Mouse (Mus musculus) spleen, postnatal 10 days (tissue): ENCODE measurements at regions not wholly inside any gene's neighbourhood (a gene's known extent, or its start where the extent isn't known, plus 50 kb on each side); places are given as distances from the start of the nearest gene placed in this dataset.
"Not testable (repeated sequence)": the region's sequence is repeated elsewhere in the genome, so short reads cannot be mapped to it uniquely, and the experiment has no call there.

Experiments
- DNase-seq, 2 experiments: peaks; one replicate each; pipeline ENCODE4 v3.0.0; 2021 to 2022; ENCODE audit warnings: low spot score in 2 of 2

DNA sequence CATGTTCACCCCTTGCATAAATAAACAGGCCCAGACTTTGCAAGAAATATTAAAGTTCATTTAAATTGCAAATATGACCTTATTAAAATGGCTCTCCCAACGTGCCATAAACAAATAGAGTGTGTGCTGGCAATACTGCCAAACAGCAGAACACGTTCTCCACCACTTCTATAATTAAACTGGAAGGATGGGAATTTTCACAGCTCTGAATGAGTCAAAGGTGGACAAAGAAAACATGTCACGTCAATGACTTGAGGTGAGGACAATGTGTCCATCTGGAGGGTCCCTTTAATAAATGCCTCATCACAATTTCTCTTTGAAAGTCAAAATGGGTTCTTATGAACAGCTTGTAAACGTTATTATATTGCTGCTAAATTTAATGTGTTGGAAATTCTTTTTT is 114.8 kb downstream of the Galc start:
- no peak for DNase-seq

DNA sequence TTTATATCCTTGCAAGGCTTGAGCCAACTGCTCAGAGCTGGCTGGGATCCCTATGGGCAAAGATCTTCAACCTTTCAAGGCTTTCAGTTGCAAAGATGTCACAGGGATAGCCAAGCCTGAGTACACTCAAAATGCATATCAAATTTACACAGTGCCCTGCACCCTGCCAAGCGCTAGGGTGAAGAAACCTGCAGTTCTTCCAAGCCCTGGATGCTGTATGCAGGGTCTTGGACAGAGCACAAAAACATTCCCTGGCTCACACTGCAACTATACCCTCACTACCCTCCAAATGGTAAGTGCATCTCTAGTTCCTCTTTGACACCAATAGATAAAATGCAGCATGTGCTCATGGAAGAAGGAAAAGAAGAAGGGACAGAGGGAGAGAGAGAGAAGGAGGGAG is 116.1 kb downstream of the Galc start:
- no peak for DNase-seq

- DNase-seq, result not testable (repeated sequence)
Observed at GRCm38 (mm10) chr12:98139906-98140305, 119.4 kb downstream of the Galc start.

GRCm38 (mm10) chr12:98131276-98131675 is 128.0 kb downstream of the Galc start:
- no peak for DNase-seq

GRCm38 (mm10) chr12:98123541-98123940 is 135.7 kb downstream of the Galc start:
- no peak for DNase-seq

- DNase-seq, result no peak
Observed at GRCm38 (mm10) chr12:98108039-98108438, 151.2 kb downstream of the Galc start.

DNA sequence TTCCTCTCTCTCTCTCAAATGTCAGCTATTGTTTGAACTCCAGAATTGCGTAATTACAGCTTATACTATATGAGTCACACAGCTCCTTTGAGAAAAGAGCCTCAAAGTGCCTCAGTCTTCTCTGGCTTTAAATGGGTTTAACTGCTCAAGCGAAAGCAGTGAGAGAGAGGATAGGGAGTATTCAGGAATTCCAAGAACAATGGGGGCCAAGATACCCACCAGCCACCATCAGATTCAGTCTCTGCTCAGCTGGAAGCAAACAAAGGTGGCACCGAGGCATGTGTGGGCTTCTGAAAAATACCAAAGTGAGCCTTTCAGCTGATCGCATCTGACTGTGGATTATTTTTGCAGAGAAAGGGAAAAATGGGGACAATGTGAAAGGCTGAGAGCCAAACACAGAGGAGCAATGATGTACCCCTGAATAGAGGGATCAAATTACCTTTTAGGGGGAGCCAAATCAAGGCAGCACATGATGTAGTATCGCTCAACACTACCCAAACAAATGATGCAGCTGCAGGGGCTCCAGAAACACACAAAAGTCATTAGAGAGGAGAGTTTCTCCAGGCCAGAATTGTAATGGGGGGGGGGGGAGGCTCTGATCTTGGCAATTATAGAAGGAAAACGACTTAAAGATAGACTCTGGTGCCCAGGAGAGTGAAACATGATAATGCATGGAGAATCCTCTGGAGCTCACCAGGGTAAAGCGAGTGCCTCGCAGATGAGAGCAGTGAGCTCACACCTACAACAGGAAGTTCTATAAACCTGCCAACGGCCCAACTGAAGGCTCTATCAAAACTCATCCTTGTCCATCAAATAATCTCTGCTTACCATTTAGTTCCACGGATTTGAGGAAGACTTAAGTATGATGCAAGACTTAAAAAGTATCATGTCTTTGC is 152.2 kb downstream of the Galc start:
- no peak for DNase-seq

DNA sequence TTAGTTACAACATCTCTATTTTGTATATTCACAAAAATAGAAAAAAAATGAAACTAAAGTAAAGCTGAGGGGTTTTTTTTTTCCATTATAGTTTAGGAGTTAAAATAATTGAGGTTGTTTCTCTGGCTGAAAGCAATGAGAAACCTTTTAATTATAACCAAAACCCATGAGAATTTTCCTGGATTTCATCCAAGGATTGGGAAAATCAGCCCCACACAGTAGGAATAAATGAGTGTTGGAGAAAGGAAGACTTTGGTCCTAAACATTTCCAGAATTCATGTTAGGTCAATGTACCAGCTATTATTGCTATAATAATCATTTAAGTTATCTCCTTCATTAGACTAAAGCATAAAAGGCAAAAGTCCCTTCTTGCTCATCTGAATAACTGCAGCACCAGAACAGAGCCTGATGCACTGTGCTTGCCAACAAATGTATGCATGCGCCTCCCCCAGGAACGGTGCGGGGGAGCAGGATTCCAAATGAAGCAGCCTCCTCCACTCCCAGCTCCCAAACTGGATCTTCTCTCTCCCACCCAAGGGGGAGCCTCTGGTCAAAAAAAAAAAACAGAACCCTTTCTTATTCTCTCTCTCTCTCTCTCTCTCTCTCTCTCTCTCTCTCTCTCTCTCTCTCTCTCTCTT is 153.0 kb downstream of the Galc start:
- DNase-seq, result peak in 1 of 2 experiments; percentile 11

- DNase-seq, result no peak
Observed at GRCm38 (mm10) chr12:98105749-98106148, 153.5 kb downstream of the Galc start.

GRCm38 (mm10) chr12:98090171-98090570 is 169.1 kb downstream of the Galc start:
- no peak for DNase-seq

DNA sequence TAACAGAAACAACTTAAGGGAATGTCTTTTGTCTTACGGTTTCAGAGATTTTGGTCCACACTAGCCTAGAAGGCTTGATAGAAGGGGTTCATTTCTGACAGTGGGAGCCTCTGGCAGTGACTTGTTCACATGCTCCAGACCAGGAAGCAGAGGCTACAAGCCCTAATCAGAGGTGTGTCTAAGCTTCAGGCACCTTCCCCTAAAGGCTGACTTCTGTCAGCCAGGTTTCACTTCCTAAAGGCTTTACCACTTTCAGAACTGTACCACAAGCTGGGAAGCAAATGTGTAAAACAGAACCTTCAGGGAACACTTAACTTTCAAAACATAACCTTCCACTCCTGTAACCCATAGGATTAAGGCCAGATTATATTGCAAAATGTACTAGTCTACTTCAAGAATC is 180.9 kb downstream of the Galc start:
- DNase-seq, result no peak

GRCm38 (mm10) chr12:98075580-98075979 is 183.7 kb downstream of the Galc start:
- no peak for DNase-seq

DNA sequence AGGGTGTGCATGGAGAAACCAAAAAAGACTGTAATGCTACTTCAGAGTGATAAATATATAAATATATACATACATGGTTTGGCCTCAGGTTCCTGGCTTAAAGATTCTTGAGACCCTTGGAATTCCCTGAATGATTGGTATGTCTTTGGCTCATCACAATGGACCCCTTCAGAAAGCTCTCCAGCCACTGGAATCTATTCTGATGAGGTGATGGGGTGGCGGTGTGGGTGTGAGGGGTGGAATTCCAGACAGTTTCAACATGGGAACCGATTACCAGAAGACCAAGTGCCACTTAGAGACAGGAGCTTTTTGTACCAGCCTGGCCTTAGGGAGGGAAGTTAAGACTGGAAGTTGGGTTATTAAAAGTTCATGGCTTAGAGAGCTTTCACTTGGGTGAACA is 190.1 kb downstream of the Galc start:
- no peak for DNase-seq

GRCm38 (mm10) chr12:98059419-98060180 is 199.7 kb downstream of the Galc start:
- DNase-seq, result no peak

DNA sequence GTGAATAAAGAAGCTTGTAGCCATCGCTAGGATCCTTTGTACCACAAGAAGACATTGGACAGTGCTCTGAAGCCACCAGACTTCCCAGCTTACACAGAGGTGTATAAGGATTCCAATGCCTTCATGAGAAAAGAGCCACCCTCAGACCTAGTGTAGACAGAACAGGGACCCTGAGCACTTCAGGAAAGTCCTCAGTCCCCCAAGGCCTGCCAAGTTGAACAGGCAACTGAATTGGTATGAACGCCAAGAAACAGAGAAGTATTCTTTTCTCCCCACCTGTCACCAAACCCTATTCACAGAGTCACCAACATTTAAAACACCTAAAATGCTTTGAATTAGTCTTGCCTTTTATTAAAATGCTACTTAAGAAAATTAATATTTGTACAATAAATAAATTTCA is 200.3 kb downstream of the Galc start:
- DNase-seq, result no peak

DNA sequence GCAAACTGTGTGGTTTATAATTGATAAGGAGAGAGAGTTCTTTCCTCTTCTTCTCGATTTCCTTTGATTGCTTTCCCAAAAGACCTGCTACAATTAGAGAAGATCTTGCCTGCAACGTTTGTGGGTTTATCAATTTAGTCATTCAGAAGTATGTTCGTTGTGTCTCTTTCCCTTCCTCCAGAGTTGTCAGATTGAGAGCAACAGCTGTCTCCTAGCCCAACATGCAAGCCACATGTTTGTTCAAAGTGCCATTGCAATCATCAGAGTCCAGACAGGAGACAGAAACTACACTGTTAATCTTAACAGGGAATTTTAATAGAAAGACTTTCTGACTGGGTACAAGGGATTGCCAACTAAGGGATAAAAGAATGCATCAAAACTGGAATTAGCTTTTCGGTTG is 208.3 kb downstream of the Galc start:
- no peak for DNase-seq

GRCm38 (mm10) chr12:98050500-98050899 is 208.8 kb downstream of the Galc start:
- no peak for DNase-seq

GRCm38 (mm10) chr12:98050057-98050456 is 209.2 kb downstream of the Galc start:
- no peak for DNase-seq

DNA sequence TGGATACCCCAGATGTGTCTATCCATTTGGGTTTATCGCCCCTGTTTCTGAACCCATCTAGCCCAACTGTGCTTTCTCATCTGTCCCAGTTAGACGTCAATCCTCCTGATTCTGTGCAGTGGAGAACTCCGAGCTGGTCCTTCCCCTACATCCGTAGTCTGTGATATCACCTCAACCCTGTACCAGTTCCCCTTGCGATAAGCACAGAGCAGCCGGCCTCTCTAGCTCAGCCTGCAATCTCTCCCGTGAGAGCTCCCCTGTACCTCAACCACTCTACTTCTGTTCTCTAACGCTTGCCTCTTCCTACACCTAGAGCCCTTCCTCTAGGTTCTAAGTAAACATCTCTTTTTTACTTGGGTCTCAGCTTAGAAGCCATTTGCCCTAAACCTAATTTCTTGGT is 211.5 kb downstream of the Galc start:
- no peak for DNase-seq

GRCm38 (mm10) chr12:98046459-98047440 is 212.5 kb downstream of the Galc start:
- no peak for DNase-seq

- DNase-seq, result no peak
Observed at GRCm38 (mm10) chr12:98045784-98046458, 213.3 kb downstream of the Galc start.
